Mouse (Mus musculus) myocyte (in vitro differentiated cells): ENCODE measurements around the gene Tmbim7. TPM values are rescaled to one million over a fixed set of nuclear protein-coding genes. Genes with fewer than 3 reads are reported as not detected.

Experiments
- H3K27me3 ChIP-seq: one replicate; pipeline ENCODE4 v1.6.1; 2011; ENCODE audit not compliant: control insufficient read depth, insufficient read depth, insufficient read length
- H3K36me3 ChIP-seq: one replicate; pipeline ENCODE4 v1.6.1; 2011; ENCODE audit not compliant: control insufficient read depth, insufficient read depth
- H3K4me2 ChIP-seq: one replicate; pipeline ENCODE4 v1.6.1; 2011; ENCODE audit warnings: low read depth, control low read depth
- H3K4me3 ChIP-seq: one replicate; pipeline ENCODE4 v1.5.1; 2011; ENCODE audit warnings: mild to moderate bottlenecking, control low read depth, moderate library complexity
- H3K79me2 ChIP-seq: one replicate; pipeline ENCODE4 v1.6.1; 2011; ENCODE audit not compliant: control insufficient read depth, insufficient read depth
- H3ac ChIP-seq: one replicate; pipeline ENCODE4 v1.6.1; 2011; ENCODE audit not compliant: control insufficient read depth, insufficient read length
- CEBPB ChIP-seq: IDR thresholded peaks from 2 replicates; pipeline ENCODE4 v1.6.1; 2011; ENCODE audit warnings: mild to moderate bottlenecking, moderate library complexity; ENCODE audit not compliant: poor library complexity, insufficient read depth, severe bottlenecking
- E2F4 ChIP-seq: IDR thresholded peaks from one replicate; pipeline ENCODE4 v1.6.1; 2011; ENCODE audit warnings: mild to moderate bottlenecking, control low read depth, moderate library complexity; ENCODE audit not compliant: insufficient read depth
- MAX ChIP-seq: IDR thresholded peaks from one replicate; pipeline ENCODE4 v1.6.1; 2011; ENCODE audit warnings: low read depth, mild to moderate bottlenecking, control low read depth
- MYOD1 ChIP-seq, 3 experiments: IDR thresholded peaks; one replicate each; pipeline ENCODE4 v1.6.1; 2011; ENCODE audit warnings: control low read depth in 2 of 3, low read depth in 2 of 3, mild to moderate bottlenecking in 2 of 3, moderate library complexity in 1 of 3; ENCODE audit not compliant: insufficient read length in 2 of 3, control insufficient read depth in 1 of 3
- MYOG ChIP-seq, 3 experiments: IDR thresholded peaks; one replicate each; pipeline ENCODE4 v1.6.1; 2011; ENCODE audit warnings: control low read depth in 2 of 3, low read depth in 2 of 3, mild to moderate bottlenecking in 2 of 3; ENCODE audit not compliant: insufficient read length in 2 of 3, control insufficient read depth in 1 of 3, insufficient read depth in 1 of 3
- POLR2A ChIP-seq: IDR thresholded peaks from one replicate; pipeline ENCODE4 v1.6.1; 2011; ENCODE audit warnings: low read depth, mild to moderate bottlenecking, control low read depth, moderate library complexity; ENCODE audit not compliant: insufficient read length
- POLR2AphosphoS2 ChIP-seq: IDR thresholded peaks from one replicate; pipeline ENCODE4 v1.6.1; 2011; ENCODE audit warnings: low read depth, control low read depth; ENCODE audit not compliant: insufficient read length
- REST ChIP-seq: IDR thresholded peaks from one replicate; pipeline ENCODE4 v1.6.1; 2011; ENCODE audit warnings: mild to moderate bottlenecking, control low read depth, moderate library complexity; ENCODE audit not compliant: insufficient read depth, insufficient read length
- SRF ChIP-seq: IDR thresholded peaks from one replicate; pipeline ENCODE4 v1.6.1; 2011; ENCODE audit warnings: low read depth; ENCODE audit not compliant: control insufficient read depth, insufficient read length
- TCF12 ChIP-seq: IDR thresholded peaks from one replicate; pipeline ENCODE4 v1.6.1; 2011; ENCODE audit warnings: mild to moderate bottlenecking, control low read depth; ENCODE audit not compliant: poor library complexity, insufficient read depth, severe bottlenecking
- TCF3 ChIP-seq: IDR thresholded peaks from one replicate; pipeline ENCODE4 v1.6.1; 2011; ENCODE audit warnings: low read depth, control low read depth; ENCODE audit not compliant: insufficient read length
- USF1 ChIP-seq: IDR thresholded peaks from one replicate; pipeline ENCODE4 v1.6.1; 2011; ENCODE audit warnings: low read depth, mild to moderate bottlenecking, control low read depth, moderate library complexity
- polyA plus RNA-seq: library from polyadenylated mRNA; unstranded; fragments of >200 nt; fragmentation: generic; extraction: Trizol; gene quantifications from one replicate; pipeline ENCODE4 v1.2.1, GENCODE M21; 2012; ENCODE audit warnings: missing spikeins

Tmbim7 gene
- polyA plus RNA-seq, 1 experiment, result not detected

DNA sequence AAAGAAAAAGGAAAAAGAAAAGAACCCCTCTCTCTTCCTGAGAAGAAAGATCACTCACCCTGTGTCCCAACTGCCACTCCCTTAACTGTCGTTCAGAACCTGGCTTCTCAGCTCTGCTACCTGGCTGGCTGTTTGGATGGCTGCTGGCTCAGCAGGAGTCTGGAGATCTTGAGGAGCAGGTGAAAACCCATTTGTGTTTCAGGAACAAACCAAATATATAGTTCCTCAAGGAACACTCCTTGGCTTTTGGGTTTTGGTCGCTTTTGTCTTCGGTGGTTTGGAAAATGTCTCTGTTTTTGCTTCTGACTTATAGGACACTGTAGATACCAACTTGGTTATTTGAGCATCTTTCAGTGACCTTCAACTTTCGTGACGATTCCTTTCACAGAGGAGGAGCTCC, 6.1 kb downstream of the Tmbim7 start, which contains the start of gene Gatad1:
Gene Gatad1, minus strand, starts transcription at position 101 of the 400 bp plus-strand sequence.
- TF ChIP-seq TCF3, result no peak
- TF ChIP-seq MAX, result no peak
- TF ChIP-seq REST, result no peak
- no peak for TF ChIP-seq POLR2AphosphoS2
- no peak for TF ChIP-seq SRF
- TF ChIP-seq USF1, result no peak
- no peak for TF ChIP-seq MYOG (IDR thresholded peaks at IDR 0.05; ENCODE audit: control insufficient read depth in 1 of 3, insufficient read depth in 1 of 3, insufficient read length in 2 of 3, low read depth in 2 of 3)
- no peak for TF ChIP-seq TCF12
- TF ChIP-seq CEBPB, result no peak
- no peak within 1 kb of the TSS for H3K4me3 ChIP-seq
- no peaks in the 10 kb centered on the region for H3K27me3 ChIP-seq
- no peak within 1 kb of the TSS for H3K4me2 ChIP-seq
- H3ac ChIP-seq, result no peak within 1 kb of the TSS
- H3K36me3 ChIP-seq, result no peaks in the 10 kb centered on the region
- no peaks in the 10 kb centered on the region for H3K79me2 ChIP-seq

DNA sequence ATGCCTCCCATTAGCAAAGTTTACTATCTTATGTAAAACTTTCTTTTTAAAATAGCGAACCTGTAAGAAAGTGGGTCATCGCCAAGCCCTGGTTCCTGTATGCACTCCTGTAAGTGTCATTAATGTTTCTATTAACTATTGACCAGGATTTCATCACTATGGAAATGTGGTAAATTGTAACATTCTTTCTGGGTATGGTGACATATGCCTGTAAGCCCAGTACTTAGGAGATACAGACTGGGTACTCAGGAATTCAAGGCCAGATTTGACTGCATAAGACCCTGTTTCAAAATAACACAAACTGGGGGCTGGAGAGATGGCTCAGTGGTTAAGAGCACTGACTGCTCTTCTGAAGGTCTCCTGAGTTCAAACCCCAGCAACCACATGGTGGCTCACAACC, 14.2 kb downstream of the Tmbim7 start:
- no peaks in the 10 kb centered on the region for H3K79me2 ChIP-seq
- H3K4me3 ChIP-seq, result no peak overlapping the region
- no peaks in the 10 kb centered on the region for H3K36me3 ChIP-seq
- H3K27me3 ChIP-seq, result no peaks in the 10 kb centered on the region
- TF ChIP-seq MYOG (IDR thresholded peaks at IDR 0.05; ENCODE audit: control insufficient read depth in 1 of 3, insufficient read depth in 1 of 3, insufficient read length in 2 of 3, low read depth in 2 of 3) (no peak), CEBPB (no peak), TCF12 (no peak), E2F4 (no peak), MYOD1 (IDR thresholded peaks at IDR 0.05; ENCODE audit: control insufficient read depth in 1 of 3, insufficient read length in 2 of 3, low read depth in 2 of 3) (no peak), REST (no peak), POLR2AphosphoS2 (no peak)
- no peak overlapping the region for H3K4me2 ChIP-seq
- no peak overlapping the region for H3ac ChIP-seq

DNA sequence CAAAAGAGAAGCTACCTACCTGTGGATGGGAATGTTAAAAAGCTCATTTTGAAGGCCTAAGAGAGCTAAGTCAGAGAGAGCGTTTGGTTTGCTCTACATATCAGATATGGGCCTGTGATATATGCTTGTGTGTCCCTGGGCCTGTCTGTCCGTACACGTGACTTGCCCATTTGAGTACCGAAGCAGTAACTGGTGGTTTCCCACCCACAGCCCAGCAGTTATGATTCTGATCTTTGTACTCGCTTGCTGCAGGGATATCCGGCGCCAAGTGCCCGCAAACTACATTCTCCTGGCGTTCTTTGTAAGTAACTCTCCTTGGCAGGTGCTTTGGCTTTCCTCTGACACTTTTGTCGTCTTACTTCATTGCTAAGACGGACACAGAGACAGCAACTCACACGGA, 15.6 kb downstream of the Tmbim7 start:
- Histone ChIP-seq H3K36me3 (no peaks in the 10 kb centered on the region), H3K79me2 (no peaks in the 10 kb centered on the region), H3K4me3 (no peak overlapping the region), H3ac (no peak overlapping the region), H3K4me2 (no peak overlapping the region), H3K27me3 (no peaks in the 10 kb centered on the region)
- TF ChIP-seq POLR2A (no peak), MYOG (IDR thresholded peaks at IDR 0.05; ENCODE audit: control insufficient read depth in 1 of 3, insufficient read depth in 1 of 3, insufficient read length in 2 of 3, low read depth in 2 of 3) (no peak), POLR2AphosphoS2 (no peak), E2F4 (no peak), CEBPB (no peak), SRF (no peak), TCF3 (no peak), USF1 (no peak), MYOD1 (IDR thresholded peaks at IDR 0.05; ENCODE audit: control insufficient read depth in 1 of 3, insufficient read length in 2 of 3, low read depth in 2 of 3) (no peak), MAX (no peak), REST (no peak), TCF12 (no peak)

DNA sequence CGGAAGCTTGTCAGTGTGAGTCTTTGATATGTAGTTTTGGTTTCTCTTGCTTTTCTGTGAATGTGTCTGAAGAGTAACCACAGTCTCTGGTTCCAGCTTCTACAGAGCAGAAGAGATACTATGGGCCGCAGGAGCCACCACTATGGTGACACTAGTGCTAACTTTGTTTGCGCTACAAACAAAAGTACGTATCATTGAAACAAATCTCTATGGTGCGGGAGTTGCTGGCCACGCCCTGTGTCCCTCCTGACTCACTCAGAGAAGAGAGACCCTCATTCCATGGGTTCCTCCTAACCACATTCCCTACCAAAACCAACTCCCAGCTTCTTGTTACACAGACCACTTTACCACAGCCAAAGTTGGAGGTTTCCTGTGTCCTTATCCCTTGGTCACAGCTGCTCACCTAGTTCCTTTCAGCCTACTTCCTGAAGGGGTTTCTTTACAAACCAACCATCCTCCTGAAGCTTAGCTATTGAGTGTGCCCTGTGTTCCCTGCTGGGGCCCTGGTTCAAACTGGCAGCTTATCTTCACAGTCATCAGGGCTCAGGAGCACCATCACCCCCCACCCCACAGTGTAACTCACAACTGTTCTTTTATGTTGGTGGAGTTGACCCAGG, 19.1 kb downstream of the Tmbim7 start:
- H3K4me3 ChIP-seq, result no peak overlapping the region

DNA sequence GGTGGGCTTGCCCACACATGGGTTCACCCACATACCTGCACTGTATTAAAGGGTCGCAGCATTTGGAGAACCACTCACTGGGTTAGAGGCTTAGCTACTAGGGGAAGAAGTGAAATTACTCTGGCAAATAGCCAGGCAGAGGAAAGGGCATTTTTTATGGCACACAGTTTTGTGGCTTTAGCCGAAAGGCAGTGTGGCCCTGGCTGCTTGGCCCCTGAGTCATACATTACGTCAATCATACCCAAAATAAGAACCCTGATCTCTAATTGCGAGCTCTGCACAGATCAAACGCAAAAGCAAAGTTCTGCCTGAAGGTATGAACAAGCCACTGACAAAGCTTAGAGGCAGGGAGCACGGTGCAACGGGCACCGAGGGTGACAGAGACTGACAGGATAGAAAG, 37.3 kb downstream of the Tmbim7 start:
- Histone ChIP-seq H3K79me2 (no peaks in the 10 kb centered on the region), H3ac (no peak overlapping the region), H3K27me3 (no peaks in the 10 kb centered on the region), H3K36me3 (peaks cover 14% of the 10 kb centered on the region), H3K4me3 (no peak overlapping the region), H3K4me2 (no peak overlapping the region)
- TF ChIP-seq CEBPB, result no peak
- no peak for TF ChIP-seq USF1
- no peak for TF ChIP-seq MYOD1 (IDR thresholded peaks at IDR 0.05; ENCODE audit: control insufficient read depth in 1 of 3, insufficient read length in 2 of 3, low read depth in 2 of 3)
- no peak for TF ChIP-seq MAX
- TF ChIP-seq TCF12, result no peak
- TF ChIP-seq POLR2A, result no peak
- TF ChIP-seq POLR2AphosphoS2, result no peak
- no peak for TF ChIP-seq TCF3
- no peak for TF ChIP-seq E2F4
- TF ChIP-seq MYOG (IDR thresholded peaks at IDR 0.05; ENCODE audit: control insufficient read depth in 1 of 3, insufficient read depth in 1 of 3, insufficient read length in 2 of 3, low read depth in 2 of 3), result no peak
- TF ChIP-seq SRF, result no peak

More for the DNA sequence above, 19.1 kb downstream of the Tmbim7 start:
- Histone ChIP-seq H3K79me2 (no peaks in the 10 kb centered on the region), H3K27me3 (no peaks in the 10 kb centered on the region), H3K36me3 (no peaks in the 10 kb centered on the region), H3K4me2 (no peak overlapping the region), H3ac (no peak overlapping the region)
- peak in 1 of 3 experiments; percentile 6 for TF ChIP-seq MYOD1 (IDR thresholded peaks at IDR 0.05; ENCODE audit: control insufficient read depth in 1 of 3, insufficient read length in 2 of 3, low read depth in 2 of 3)
- TF ChIP-seq MAX, result no peak
- TF ChIP-seq TCF12, result no peak
- no peak for TF ChIP-seq CEBPB
